31 mouse cellular contexts compared by ENCODE assay signal in the genomic region with DNA sequence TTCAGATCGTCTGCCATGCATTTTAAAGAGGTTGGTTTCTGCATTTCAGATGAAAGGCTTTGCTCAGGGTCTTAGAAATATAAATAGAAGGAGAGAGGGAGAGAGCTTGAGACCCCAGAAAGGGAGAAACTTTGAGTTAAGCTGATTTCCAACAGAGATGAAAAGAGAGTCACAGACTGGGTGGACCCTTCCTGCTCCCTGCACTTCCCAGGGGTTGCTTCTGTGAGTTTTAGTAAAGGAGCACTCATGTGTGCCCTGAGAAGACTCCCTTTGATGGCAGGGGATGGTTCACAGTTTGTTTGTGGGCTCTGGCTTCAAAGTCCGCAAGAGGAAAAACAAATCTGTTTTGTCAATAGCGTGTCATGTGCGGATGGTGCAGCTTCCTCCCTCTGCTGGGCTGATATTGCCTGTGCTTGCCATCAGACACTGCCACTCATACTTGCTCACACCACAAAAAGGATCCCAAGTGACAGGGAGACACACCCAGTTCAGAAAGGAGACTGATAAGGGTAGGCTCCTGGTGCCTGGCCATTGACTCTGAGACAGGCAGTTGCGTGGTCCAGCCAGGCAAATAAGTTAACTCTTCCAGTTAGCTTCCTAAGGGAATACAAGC.
DNase-seq lines count a peak whose midpoint lies in the region; ATAC-seq and TF ChIP-seq lines count a peak whose summit lies in the region.
"Had no signal": no experiment of that assay in that cellular context is flagged by ENCODE, and none has a peak within 500 bp of the region (broad histone marks: within the 10 kb centered on the region; RNA-seq: fewer than 3 reads in every experiment).

No protein-coding gene starts in this region.

- peak; percentile 3 for DNase-seq in hindbrain, postnatal 0 days (ENCODE audit: low spot score)
- no peak for DNase-seq in hindbrain, embryonic 10.5 days (ENCODE audit: low spot score)
- DNase-seq in forebrain, postnatal 0 days, result peak; percentile 7
- no peak for DNase-seq in neural tube, embryonic 10.5 days (ENCODE audit: extremely low spot score, low spot score)
- DNase-seq in adipocyte (ENCODE audit: low spot score), result no peak
- no peak for DNase-seq in cerebellum, postnatal 4 days (ENCODE audit: low spot score in 2 of 2)
- DNase-seq: adrenal gland, postnatal 25 days; cerebellum, adult 18-20 months; cerebellum, postnatal 10 days; gastrocnemius, adult 2 months; gastrocnemius, postnatal 36 days; heart, adult 18-20 months; heart, postnatal 36 days; kidney, adult 8-10 months; lung, embryonic 14.5 days; lung, postnatal 14 days; right cerebral cortex, postnatal 4 days; thymus, postnatal 4 days had no signal

- no peaks in the 10 kb centered on the region for H3K36me3 ChIP-seq in hindbrain, postnatal 0 days (ENCODE audit: insufficient read depth, low read length)
- H3K36me3 ChIP-seq in hindbrain, embryonic 10.5 days, result no peaks in the 10 kb centered on the region
- no peaks in the 10 kb centered on the region for H3K36me3 ChIP-seq in forebrain, postnatal 0 days (ENCODE audit: insufficient read depth)
- H3K36me3 ChIP-seq in midbrain, embryonic 13.5 days, result no peaks in the 10 kb centered on the region
- H3K36me3 ChIP-seq: embryonic facial prominence, embryonic 10.5 days; embryonic facial prominence, embryonic 15.5 days; hindbrain, embryonic 15.5 days; limb, embryonic 12.5 days; liver, embryonic 15.5 days; neural tube, embryonic 13.5 days had no signal

- no peak overlapping the region for H3K4me3 ChIP-seq in hindbrain, postnatal 0 days (ENCODE audit: low read length)
- no peak overlapping the region for H3K4me3 ChIP-seq in hindbrain, embryonic 10.5 days
- no peak overlapping the region for H3K4me3 ChIP-seq in forebrain, postnatal 0 days (ENCODE audit: low read depth, low read length)
- H3K4me3 ChIP-seq in midbrain, embryonic 13.5 days (replicated peaks), result no peak overlapping the region
- H3K4me3 ChIP-seq: embryonic facial prominence, embryonic 10.5 days; embryonic facial prominence, embryonic 15.5 days; gastrocnemius, adult 2 months; hindbrain, embryonic 15.5 days; left cerebral cortex, adult 2 months; limb, embryonic 12.5 days; liver, embryonic 15.5 days; myocyte; neural tube, embryonic 13.5 days had no signal

- WGBS in hindbrain, postnatal 0 days, result 27% methylated on average over 5 of the region's 5 CpGs
- WGBS in hindbrain, embryonic 10.5 days, result 23% methylated on average over 5 of the region's 5 CpGs
- 25% methylated on average over 5 of the region's 5 CpGs for WGBS in forebrain, postnatal 0 days
- WGBS in midbrain, embryonic 13.5 days, result 9% methylated on average over 5 of the region's 5 CpGs

- H3K9me3 ChIP-seq in hindbrain, postnatal 0 days (ENCODE audit: low read length), result no peaks in the 10 kb centered on the region
- no peaks in the 10 kb centered on the region for H3K9me3 ChIP-seq in hindbrain, embryonic 10.5 days
- no peaks in the 10 kb centered on the region for H3K9me3 ChIP-seq in forebrain, postnatal 0 days (ENCODE audit: low read length)
- H3K9me3 ChIP-seq in midbrain, embryonic 13.5 days, result no peaks in the 10 kb centered on the region
- H3K9me3 ChIP-seq: embryonic facial prominence, embryonic 10.5 days; embryonic facial prominence, embryonic 15.5 days; hindbrain, embryonic 15.5 days; limb, embryonic 12.5 days; liver, embryonic 15.5 days; neural tube, embryonic 13.5 days had no signal

- H3K9ac ChIP-seq in hindbrain, postnatal 0 days (replicated peaks; ENCODE audit: low read length), result no peak overlapping the region
- no peak overlapping the region for H3K9ac ChIP-seq in forebrain, postnatal 0 days
- H3K9ac ChIP-seq in midbrain, embryonic 13.5 days (replicated peaks), result no peak overlapping the region
- H3K9ac ChIP-seq: embryonic facial prominence, embryonic 15.5 days; hindbrain, embryonic 15.5 days; limb, embryonic 12.5 days; liver, embryonic 15.5 days; lung, embryonic 14.5 days; neural tube, embryonic 13.5 days had no signal

- ATAC-seq in hindbrain, postnatal 0 days, result no peak
- ATAC-seq in forebrain, postnatal 0 days, result no peak; the same call in 1 of the 2 replicates
- peak; percentile 77 for ATAC-seq in midbrain, embryonic 13.5 days
- ATAC-seq: CD4-positive, CD25-positive, alpha-beta regulatory T cell, adult 4 months had no signal

- H3K4me1 ChIP-seq in hindbrain, postnatal 0 days (ENCODE audit: insufficient read depth, low read length), result no peaks in the 10 kb centered on the region
- H3K4me1 ChIP-seq in hindbrain, embryonic 10.5 days (replicated peaks), result 0 out of 2 replicates have a peak, but pooled peaks cover 7% of the 10 kb centered on the region
- no peaks in the 10 kb centered on the region for H3K4me1 ChIP-seq in forebrain, postnatal 0 days (ENCODE audit: insufficient read depth)
- peaks cover 9% of the 10 kb centered on the region for H3K4me1 ChIP-seq in midbrain, embryonic 13.5 days (replicated peaks)
- H3K4me1 ChIP-seq: embryonic facial prominence, embryonic 10.5 days; embryonic facial prominence, embryonic 15.5 days; hindbrain, embryonic 15.5 days; limb, embryonic 12.5 days; liver, embryonic 15.5 days had no signal

- no peak overlapping the region for H3K27ac ChIP-seq in hindbrain, postnatal 0 days
- no peak overlapping the region for H3K27ac ChIP-seq in hindbrain, embryonic 10.5 days
- no peak overlapping the region for H3K27ac ChIP-seq in forebrain, postnatal 0 days (ENCODE audit: low read depth, low read length)
- H3K27ac ChIP-seq in midbrain, embryonic 13.5 days, result no peak overlapping the region
- H3K27ac ChIP-seq: embryonic facial prominence, embryonic 10.5 days; embryonic facial prominence, embryonic 15.5 days; gastrocnemius, adult 2 months; hindbrain, embryonic 15.5 days; kidney, postnatal 0 days; left cerebral cortex, adult 2 months; limb, embryonic 12.5 days; liver, embryonic 15.5 days; neural tube, embryonic 13.5 days; stomach, postnatal 0 days had no signal

- peak; percentile 42 for TF ChIP-seq CTCF in hindbrain, postnatal 0 days (IDR thresholded peaks at IDR 0.05; ENCODE audit: low read depth)
- TF ChIP-seq CTCF in forebrain, postnatal 0 days (IDR thresholded peaks at IDR 0.05; ENCODE audit: low read depth), result peak; percentile 39; the same call in 1 of the 2 replicates

- H3K27me3 ChIP-seq in hindbrain, postnatal 0 days (ENCODE audit: insufficient read depth, low read length), result no peaks in the 10 kb centered on the region
- no peaks in the 10 kb centered on the region for H3K27me3 ChIP-seq in hindbrain, embryonic 10.5 days (ENCODE audit: insufficient read depth, poor library complexity, severe bottlenecking)
- H3K27me3 ChIP-seq in forebrain, postnatal 0 days (ENCODE audit: insufficient read depth, low read length), result no peaks in the 10 kb centered on the region
- no peaks in the 10 kb centered on the region for H3K27me3 ChIP-seq in midbrain, embryonic 13.5 days
- H3K27me3 ChIP-seq: embryonic facial prominence, embryonic 15.5 days; hindbrain, embryonic 15.5 days; limb, embryonic 12.5 days; liver, embryonic 15.5 days; neural tube, embryonic 13.5 days had no signal

- H3K4me2 ChIP-seq in hindbrain, postnatal 0 days (ENCODE audit: low read depth, low read length), result no peak overlapping the region
- H3K4me2 ChIP-seq in forebrain, postnatal 0 days (ENCODE audit: low read depth), result no peak overlapping the region
- H3K4me2 ChIP-seq in midbrain, embryonic 13.5 days (replicated peaks), result no peak overlapping the region
- H3K4me2 ChIP-seq: embryonic facial prominence, embryonic 15.5 days; heart, embryonic 11.5 days; hindbrain, embryonic 15.5 days; limb, embryonic 12.5 days; liver, embryonic 15.5 days; lung, embryonic 14.5 days; neural tube, embryonic 13.5 days had no signal

Comparison
In these comparisons a context has a peak if more than half of its experiments do, and no peak if none do; other contexts are left out.
1. DNase-seq: peak in hindbrain, postnatal 0 days (single experiment) and forebrain, postnatal 0 days (single experiment); none in hindbrain, embryonic 10.5 days (single experiment), neural tube, embryonic 10.5 days (single experiment), adipocyte (single experiment) and cerebellum, postnatal 4 days (0 of 2).